Mouse (Mus musculus): ENCODE data around the gene Psen2. TPM values are rescaled to one million over a fixed set of nuclear protein-coding genes. Genes with fewer than 3 reads are reported as not detected.

Gene Psen2
- polyA plus RNA-seq, 1 experiment from 2014 or later: 18.5 TPM

- Histone ChIP-seq H3K36me3 (no peaks in the 10 kb centered on the region), H3K4me1 (replicated peaks) (no peaks in the 10 kb centered on the region), H3K27me3 (no peaks in the 10 kb centered on the region), H3K9ac (no peak overlapping the region), H3K4me2 (no peak overlapping the region), H3K27ac (replicated peaks) (no peak overlapping the region), H3K4me3 (no peak overlapping the region), H3K9me3 (no peaks in the 10 kb centered on the region)
- WGBS: 94% methylated on average over 4 of the region's 4 CpGs
- no peak for ATAC-seq (ENCODE audit: low FRiP score, low read depth)
These were observed 84.1 kb downstream of the Psen2 start for GRCm38 (mm10) chr1:180179100-180179499.

- Histone ChIP-seq H3K9ac (no peak overlapping the region), H3K4me1 (replicated peaks) (no peaks in the 10 kb centered on the region), H3K9me3 (no peaks in the 10 kb centered on the region), H3K27ac (replicated peaks) (no peak overlapping the region), H3K4me2 (no peak overlapping the region), H3K36me3 (no peaks in the 10 kb centered on the region), H3K27me3 (no peaks in the 10 kb centered on the region), H3K4me3 (no peak overlapping the region)
- WGBS: 91% methylated on average over 9 of the region's 9 CpGs
- ATAC-seq (ENCODE audit: low FRiP score, low read depth): no peak
These were observed 84.9 kb downstream of the Psen2 start for GRCm38 (mm10) chr1:180178340-180178739.

Other genes starting within 250 kb of the Psen2 start
- 2.3 and 2.6 TPM in 2 replicates for gene Coq8a, start 63.8 kb downstream of the Psen2 start, polyA plus RNA-seq (2015; fragmentation: Nextera tagmentation; extraction: Ambion mirVana)
- gene Itpkb, start 67.0 kb upstream of the Psen2 start, polyA plus RNA-seq (2015; fragmentation: Nextera tagmentation; extraction: Ambion mirVana): 3.5 and 3.7 TPM in 2 replicates
- gene Stum, start 220.1 kb upstream of the Psen2 start, polyA plus RNA-seq (2015; fragmentation: Nextera tagmentation; extraction: Ambion mirVana): 12.7 and 14.1 TPM in 2 replicates